Mouse (Mus musculus) monocyte, adult 2 months (primary cell): ENCODE data around the gene Slc26a5.

Experiments
- DNase-seq, 2 experiments: peaks; one replicate each; pipeline ENCODE4 v3.0.0; 2022; ENCODE audit warnings: low spot score in 2 of 2, low read depth in 1 of 2

The Slc26a5 gene

GRCm38 (mm10) chr5:21865346-21866107 lies at the start of gene Slc26a5:
Gene Slc26a5, minus strand, starts transcription at chr5:21865604.
- DNase-seq = no peak

GRCm38 (mm10) chr5:21914776-21915175 lies 49.4 kb upstream of the Slc26a5 start:
- DNase-seq = no peak

- DNase-seq = no peak
These were observed 47.6 kb upstream of the Slc26a5 start for GRCm38 (mm10) chr5:21912835-21913530.

GRCm38 (mm10) chr5:21910726-21911125 lies 45.3 kb upstream of the Slc26a5 start:
- DNase-seq = no peak

GRCm38 (mm10) chr5:21909713-21910112 lies 44.3 kb upstream of the Slc26a5 start:
- DNase-seq = no peak

GRCm38 (mm10) chr5:21901411-21901810 lies 36.0 kb upstream of the Slc26a5 start:
- DNase-seq = no peak

GRCm38 (mm10) chr5:21900891-21901290 lies 35.5 kb upstream of the Slc26a5 start:
- no peak for DNase-seq

GRCm38 (mm10) chr5:21898875-21899274 lies 33.5 kb upstream of the Slc26a5 start:
- no peak for DNase-seq

- no peak for DNase-seq
These were observed 31.2 kb upstream of the Slc26a5 start for GRCm38 (mm10) chr5:21896586-21896985.

GRCm38 (mm10) chr5:21894168-21894567 lies 28.8 kb upstream of the Slc26a5 start:
- no peak for DNase-seq

- no peak for DNase-seq
These were observed 1.3 kb upstream of the Slc26a5 start for GRCm38 (mm10) chr5:21866750-21867149.

- no peak for DNase-seq
These were observed 908 bp upstream of the Slc26a5 start for GRCm38 (mm10) chr5:21866311-21866712.

- no peak for DNase-seq
These were observed 6.8 kb downstream of the Slc26a5 start for GRCm38 (mm10) chr5:21858653-21859052.

- DNase-seq = no peak
These were observed 13.6 kb downstream of the Slc26a5 start for GRCm38 (mm10) chr5:21851679-21852340.

GRCm38 (mm10) chr5:21847438-21847837 lies 18.0 kb downstream of the Slc26a5 start:
- no peak for DNase-seq

GRCm38 (mm10) chr5:21846616-21847290 lies 18.7 kb downstream of the Slc26a5 start:
- DNase-seq = no peak

- no peak for DNase-seq
These were observed 20.7 kb downstream of the Slc26a5 start for GRCm38 (mm10) chr5:21844676-21845075.

GRCm38 (mm10) chr5:21831761-21832160 lies 33.6 kb downstream of the Slc26a5 start:
- no peak for DNase-seq

- no peak for DNase-seq
These were observed 36.5 kb downstream of the Slc26a5 start for GRCm38 (mm10) chr5:21828855-21829254.

GRCm38 (mm10) chr5:21827643-21828042 lies 37.8 kb downstream of the Slc26a5 start:
- no peak for DNase-seq

- DNase-seq = no peak
These were observed 39.0 kb downstream of the Slc26a5 start for GRCm38 (mm10) chr5:21826370-21826769.
